In genomic region chr7:29982931-29983330, GRCm38 (mm10) we compare ENCODE assay signal across 8 mouse cellular contexts. TPM values are rescaled to one million over a fixed set of nuclear protein-coding genes. Genes with fewer than 3 reads are reported as not detected.
A peak's percentile ranks its signal among the peaks of the same experiment; 100 is the strongest.
DNase-seq lines count a peak whose midpoint lies in the region; ATAC-seq and TF ChIP-seq lines count a peak whose summit lies in the region.

No protein-coding gene starts in this region.

- no peak for TF ChIP-seq CTCF in heart, adult 2 months (IDR thresholded peaks at IDR 0.05)
- TF ChIP-seq CTCF in olfactory bulb, adult 2 months (IDR thresholded peaks at IDR 0.05; ENCODE audit: insufficient read depth, low read depth, low read length), result no peak

- H3K9me3 ChIP-seq in embryonic facial prominence, embryonic 11.5 days (replicated peaks; ENCODE audit: control insufficient read depth, low read length), result no peaks in the 10 kb centered on the region
- no peaks in the 10 kb centered on the region for H3K9me3 ChIP-seq in hindbrain, embryonic 14.5 days (ENCODE audit: control insufficient read depth, low read length)
- H3K9me3 ChIP-seq in liver, embryonic 15.5 days (replicated peaks), result no peaks in the 10 kb centered on the region

- H3K4me2 ChIP-seq in embryonic facial prominence, embryonic 11.5 days (ENCODE audit: low read depth, low read length), result peak overlapping the region; percentile 48
- peak overlapping the region; percentile 55 for H3K4me2 ChIP-seq in hindbrain, embryonic 14.5 days (replicated peaks)
- H3K4me2 ChIP-seq in liver, embryonic 15.5 days, result peak overlapping the region; percentile 85

- H3K36me3 ChIP-seq in heart, adult 2 months (ENCODE audit: control insufficient read depth, insufficient read depth, low read length), result peaks cover 17% of the 10 kb centered on the region
- H3K36me3 ChIP-seq in embryonic facial prominence, embryonic 11.5 days (replicated peaks; ENCODE audit: control insufficient read depth, insufficient read depth, low read depth, low read length), result peaks cover 2% of the 10 kb centered on the region
- H3K36me3 ChIP-seq in hindbrain, embryonic 14.5 days (replicated peaks; ENCODE audit: control insufficient read depth, insufficient read depth), result peaks cover 19% of the 10 kb centered on the region
- H3K36me3 ChIP-seq in liver, embryonic 15.5 days (replicated peaks), result peaks cover 17% of the 10 kb centered on the region

- no peaks in the 10 kb centered on the region for H3K27me3 ChIP-seq in heart, adult 2 months (ENCODE audit: control insufficient read depth, insufficient read depth, low read length)
- no peaks in the 10 kb centered on the region for H3K27me3 ChIP-seq in embryonic facial prominence, embryonic 11.5 days (ENCODE audit: control insufficient read depth, insufficient read depth, low read length)
- no peaks in the 10 kb centered on the region for H3K27me3 ChIP-seq in hindbrain, embryonic 14.5 days (ENCODE audit: control insufficient read depth, insufficient read depth, low read length)
- H3K27me3 ChIP-seq in liver, embryonic 15.5 days, result no peaks in the 10 kb centered on the region

- H3K9ac ChIP-seq in heart, adult 2 months (ENCODE audit: low read depth, low read length), result peak overlapping the region; percentile 96
- peak overlapping the region; percentile 89 for H3K9ac ChIP-seq in embryonic facial prominence, embryonic 11.5 days (replicated peaks; ENCODE audit: low read length)
- peak overlapping the region; percentile 86 for H3K9ac ChIP-seq in hindbrain, embryonic 14.5 days
- peak overlapping the region; percentile 87 for H3K9ac ChIP-seq in liver, embryonic 15.5 days

- DNase-seq in heart, adult 2 months, result peak in 1 of 2 experiments; percentile 17
- DNase-seq in heart, postnatal 25 days (ENCODE audit: low spot score), result no peak
- peak; percentile 95 for DNase-seq in ES-CJ7 (ENCODE audit: low read depth, low spot score)
- DNase-seq in embryonic facial prominence, embryonic 11.5 days (ENCODE audit: low spot score), result peak; percentile 2
- DNase-seq in hindbrain, embryonic 14.5 days (ENCODE audit: low spot score), result no peak
- no peak for DNase-seq in urinary bladder, postnatal 25 days (ENCODE audit: low spot score)

- intact Hi-C loops in heart, adult 2 months (cut with DNase I), result loop anchor here (2.0 to 5.0 kb wide), 5 partner anchors 28 to 214 kb away; partner anchors contain the start of genes Zfp383, Zfp74, Zfp790 and Zfp84
- intact Hi-C loops in heart, postnatal 25 days (cut with DNase I), result loop anchor here (2.0 to 5.0 kb wide), 3 partner anchors 28 to 216 kb away; partner anchors contain the start of genes Zfp383, Zfp74 and Zfp84

- no peak for TF ChIP-seq POLR2A in heart, adult 2 months (IDR thresholded peaks at IDR 0.05; ENCODE audit: insufficient read depth, low read depth, low read length)
- TF ChIP-seq POLR2A in olfactory bulb, adult 2 months (IDR thresholded peaks at IDR 0.05; ENCODE audit: insufficient read depth, low read depth, low read length), result no peak

- peaks cover 8% of the 10 kb centered on the region for H3K4me1 ChIP-seq in heart, adult 2 months (ENCODE audit: control insufficient read depth, insufficient read depth, low read length)
- no peaks in the 10 kb centered on the region for H3K4me1 ChIP-seq in embryonic facial prominence, embryonic 11.5 days (ENCODE audit: control insufficient read depth, insufficient read depth, low read length)
- H3K4me1 ChIP-seq in hindbrain, embryonic 14.5 days (replicated peaks; ENCODE audit: control insufficient read depth, insufficient read depth, low read length), result peaks cover 19% of the 10 kb centered on the region
- peaks cover 28% of the 10 kb centered on the region for H3K4me1 ChIP-seq in liver, embryonic 15.5 days (replicated peaks)
- H3K4me1 ChIP-seq in olfactory bulb, adult 2 months (ENCODE audit: control insufficient read depth, insufficient read depth, low read length), result peaks cover 6% of the 10 kb centered on the region

- H3K27ac ChIP-seq in heart, adult 2 months, result peak overlapping the region; percentile 81
- H3K27ac ChIP-seq in embryonic facial prominence, embryonic 11.5 days (replicated peaks; ENCODE audit: low read depth, low read length), result peak overlapping the region; percentile 89; the same call in 1 of the 2 replicates
- peak overlapping the region; percentile 86 for H3K27ac ChIP-seq in hindbrain, embryonic 14.5 days
- H3K27ac ChIP-seq in liver, embryonic 15.5 days (replicated peaks), result peak overlapping the region; percentile 93
- H3K27ac ChIP-seq in olfactory bulb, adult 2 months (ENCODE audit: insufficient read depth, low read depth, low read length), result no peak overlapping the region

- peak overlapping the region; percentile 82 for H3K4me3 ChIP-seq in heart, adult 2 months
- H3K4me3 ChIP-seq in embryonic facial prominence, embryonic 11.5 days (ENCODE audit: low read depth, low read length), result peak overlapping the region; percentile 86
- peak overlapping the region; percentile 96 for H3K4me3 ChIP-seq in hindbrain, embryonic 14.5 days (replicated peaks; ENCODE audit: low read length)
- peak overlapping the region; percentile 96 for H3K4me3 ChIP-seq in liver, embryonic 15.5 days (replicated peaks)
- peak overlapping the region; percentile 85 for H3K4me3 ChIP-seq in olfactory bulb, adult 2 months (ENCODE audit: insufficient read depth, low read depth, low read length)

- peaks cover 2% of the 10 kb centered on the region; the same call in 1 of the 2 replicates for H3K79me2 ChIP-seq in heart, adult 2 months (replicated peaks; ENCODE audit: control insufficient read depth, insufficient read depth, low read length)

- no peak for ATAC-seq in embryonic facial prominence, embryonic 11.5 days (replicated peaks; ENCODE audit: insufficient number of reproducible peaks, low FRiP score, low TSS enrichment, low read depth)
- no peak for ATAC-seq in hindbrain, embryonic 14.5 days (ENCODE audit: low FRiP score)
- no peak for ATAC-seq in liver, embryonic 15.5 days (ENCODE audit: insufficient read depth)

- WGBS in heart, adult 2 months, result 20% methylated on average over 6 of the region's 6 CpGs
- WGBS in embryonic facial prominence, embryonic 11.5 days, result 31% methylated on average over 6 of the region's 6 CpGs
- 28% methylated on average over 6 of the region's 6 CpGs for whole genome bisulfite sequencing in hindbrain, embryonic 14.5 days
- WGBS in liver, embryonic 15.5 days (ENCODE audit: insufficient replicate concordance), result 11% methylated on average over 6 of the region's 6 CpGs
- 21% methylated on average over 6 of the region's 6 CpGs for WGBS in olfactory bulb, adult 2 months

- no peak for TF ChIP-seq EP300 in heart, adult 2 months (IDR thresholded peaks at IDR 0.05; ENCODE audit: insufficient read depth, low read depth, low read length)

RNA-seq across cellular contexts. Expression of gene Zfp568, which starts 0.8 kb away (rescaled TPM):
- 10 to 100 TPM; 19.6 to 28.1 TPM for total RNA-seq in heart, adult 2 months (2021)
- polyA plus RNA-seq in heart, adult 2 months (2012; rRNA removed), result 5.6 and 12.5 TPM in 2 replicates
- total RNA-seq in heart, postnatal 25 days (2021), result 10 to 100 TPM; 24.5 to 28.1 TPM
- 19.5 and 20.0 TPM in 2 replicates for polyA plus RNA-seq in embryonic facial prominence, embryonic 11.5 days (2014; fragmentation: Nextera tagmentation; extraction: Ambion mirVana)
- 4.3 and 4.5 TPM in 2 replicates for polyA plus RNA-seq in hindbrain, embryonic 14.5 days (2014; fragmentation: Nextera tagmentation; extraction: Ambion mirVana)
- polyA plus RNA-seq in liver, embryonic 15.5 days (2015; fragmentation: Nextera tagmentation; extraction: Ambion mirVana), result 8.2 and 12.5 TPM in 2 replicates
- polyA plus RNA-seq in olfactory bulb, adult 2 months (2012; ENCODE audit: insufficient read depth, insufficient read length, low replicate concordance, missing spikeins), result not detected in 2 replicates

RNA-seq across cellular contexts. Expression of gene Zfp74, which starts 29.0 kb away (rescaled TPM):
- total RNA-seq in heart, adult 2 months (2021), result 1 to 10 TPM; 6.2 to 6.8 TPM
- polyA plus RNA-seq in heart, adult 2 months (2012; rRNA removed), result 2.5 and 5.9 TPM in 2 replicates
- total RNA-seq in heart, postnatal 25 days (2021), result 1 to 10 TPM; 6.6 to 7.8 TPM
- polyA plus RNA-seq in embryonic facial prominence, embryonic 11.5 days (2014; fragmentation: Nextera tagmentation; extraction: Ambion mirVana), result 10.0 and 13.7 TPM in 2 replicates
- polyA plus RNA-seq in hindbrain, embryonic 14.5 days (2014; fragmentation: Nextera tagmentation; extraction: Ambion mirVana), result 17.7 and 23.0 TPM in 2 replicates
- polyA plus RNA-seq in liver, embryonic 15.5 days (2015; fragmentation: Nextera tagmentation; extraction: Ambion mirVana), result 1.5 and 1.8 TPM in 2 replicates
- not detected in 2 replicates for polyA plus RNA-seq in olfactory bulb, adult 2 months (2012; ENCODE audit: insufficient read depth, insufficient read length, low replicate concordance, missing spikeins)

Comparison
In these comparisons a context has a peak if more than half of its experiments do, and no peak if none do; other contexts are left out.
1. DNase-seq: peak in ES-CJ7 (single experiment) and embryonic facial prominence, embryonic 11.5 days (single experiment); none in heart, postnatal 25 days (single experiment), hindbrain, embryonic 14.5 days (single experiment) and urinary bladder, postnatal 25 days (single experiment).
2. Peak in every context shown above with its lines, with median percentiles within 50 percentile points of each other: H3K4me3 ChIP-seq, H3K9ac ChIP-seq and H3K4me2 ChIP-seq.